Mouse (Mus musculus) liver, embryonic 16.5 days (tissue): ENCODE measurements at regions not wholly inside any gene's neighbourhood (a gene's known extent, or its start where the extent isn't known, plus 50 kb on each side); places are given as distances from the start of the nearest gene placed in this dataset.

Experiments used
- ATAC-seq: fragments of 200-750 bp; cut with Nextera tagmentation; 2 replicates; pipeline ENCODE4 v1.8.0; 2017; ENCODE audit warnings: low read depth, mild to moderate bottlenecking, moderate number of reproducible peaks, moderate library complexity
- H3K27ac ChIP-seq: fragments of 300-500 bp; sonication (generic); 2 replicates; pipeline ENCODE4 v1.5.1; 2014; ENCODE audit warnings: mild to moderate bottlenecking, low read length
- H3K27me3 ChIP-seq: fragments of 300-500 bp; sonication (generic); 2 replicates; pipeline ENCODE4 v1.6.1; 2014; ENCODE audit warnings: low read depth, low read length, mixed read lengths; ENCODE audit not compliant: control insufficient read depth, insufficient read depth
- H3K36me3 ChIP-seq: fragments of 300-500 bp; sonication (generic); 2 replicates; pipeline ENCODE4 v1.6.1; 2014; ENCODE audit warnings: mild to moderate bottlenecking; ENCODE audit not compliant: control insufficient read depth, insufficient read depth
- H3K4me1 ChIP-seq: fragments of 300-500 bp; sonication (generic); 2 replicates; pipeline ENCODE4 v1.6.1; 2014; ENCODE audit warnings: low read depth, low read length, mixed read lengths; ENCODE audit not compliant: control insufficient read depth
- H3K4me2 ChIP-seq: fragments of 300-500 bp; sonication (generic); 2 replicates; pipeline ENCODE4 v1.6.1; 2014; ENCODE audit warnings: low read depth, low read length, mixed read lengths
- H3K4me3 ChIP-seq: fragments of 300-500 bp; sonication (generic); 2 replicates; pipeline ENCODE4 v1.5.1; 2014; ENCODE audit warnings: low read depth, mild to moderate bottlenecking, low read length
- H3K9ac ChIP-seq: fragments of 300-500 bp; sonication (generic); 2 replicates; pipeline ENCODE4 v1.6.1; 2014; ENCODE audit warnings: low read depth, low read length
- H3K9me3 ChIP-seq: fragments of 300-500 bp; sonication (generic); replicated peaks from 2 replicates; pipeline ENCODE4 v1.6.1; 2016; ENCODE audit warnings: low read length; ENCODE audit not compliant: control insufficient read depth
- WGBS: fragments of 180-500 bp; shearing (Covaris S2); extraction: QIAGEN DNeasy Blood & Tissue Kit; methylation state at CpG from one replicate; pipeline ENCODE4 v1.1.7; 2014; ENCODE audit not compliant: insufficient replicate concordance; 5-methylcytosine and 5-hydroxymethylcytosine counted together

- H3K4me1 ChIP-seq, result no peaks in the 10 kb centered on the region; the same call in 1 of the 2 replicates
- 40% methylated on average over 3 of the region's 3 CpGs for WGBS
- no peaks in the 10 kb centered on the region for H3K36me3 ChIP-seq
- no peak overlapping the region for H3K27ac ChIP-seq
- H3K9ac ChIP-seq, result no peak overlapping the region
- no peak overlapping the region for H3K4me3 ChIP-seq
- no peak for ATAC-seq
- H3K9me3 ChIP-seq, result no peaks in the 10 kb centered on the region
- no peaks in the 10 kb centered on the region for H3K27me3 ChIP-seq
- H3K4me2 ChIP-seq, result no peak overlapping the region
Observed at GRCm38 (mm10) chr17:84010492-84011060, 162.8 kb upstream of the Haao start.

DNA sequence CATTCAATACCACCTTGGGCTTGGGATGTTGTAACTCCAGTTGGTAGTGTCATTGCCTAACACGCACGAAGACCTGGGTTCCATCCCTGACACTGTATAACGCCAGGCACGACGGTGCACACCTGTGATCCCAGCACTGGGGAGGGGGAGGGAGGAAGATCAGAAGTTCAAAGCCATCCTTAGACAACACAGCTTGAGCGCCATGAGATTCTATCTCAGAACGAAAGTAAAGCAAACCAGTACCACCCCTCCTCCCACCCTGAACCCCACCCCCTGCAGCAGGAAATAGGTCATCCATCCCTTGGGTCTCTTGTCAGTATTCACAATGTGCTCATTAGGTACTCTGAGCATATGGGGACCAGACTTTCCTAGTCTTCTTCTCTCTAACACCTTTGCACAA is 162.2 kb upstream of the Haao start:
- 76% methylated on average over 7 of the region's 7 CpGs for WGBS
- Histone ChIP-seq H3K9ac (no peak overlapping the region), H3K27me3 (no peaks in the 10 kb centered on the region), H3K9me3 (no peaks in the 10 kb centered on the region), H3K4me3 (no peak overlapping the region), H3K4me2 (no peak overlapping the region), H3K4me1 (no peaks in the 10 kb centered on the region; the same call in 1 of the 2 replicates), H3K27ac (no peak overlapping the region), H3K36me3 (no peaks in the 10 kb centered on the region)
- ATAC-seq, result no peak

GRCm38 (mm10) chr17:84009194-84009593 is 161.4 kb upstream of the Haao start:
- Histone ChIP-seq H3K4me2 (no peak overlapping the region), H3K4me1 (no peaks in the 10 kb centered on the region; the same call in none of the 2 replicates), H3K27me3 (no peaks in the 10 kb centered on the region), H3K9ac (no peak overlapping the region), H3K27ac (no peak overlapping the region), H3K36me3 (no peaks in the 10 kb centered on the region), H3K9me3 (no peaks in the 10 kb centered on the region), H3K4me3 (no peak overlapping the region)
- no peak for ATAC-seq
- 77% methylated on average over 8 of the region's 8 CpGs for WGBS

- H3K27ac ChIP-seq, result no peak overlapping the region
- ATAC-seq, result no peak
Observed at GRCm38 (mm10) chr17:84008682-84009052, 160.9 kb upstream of the Haao start.

DNA sequence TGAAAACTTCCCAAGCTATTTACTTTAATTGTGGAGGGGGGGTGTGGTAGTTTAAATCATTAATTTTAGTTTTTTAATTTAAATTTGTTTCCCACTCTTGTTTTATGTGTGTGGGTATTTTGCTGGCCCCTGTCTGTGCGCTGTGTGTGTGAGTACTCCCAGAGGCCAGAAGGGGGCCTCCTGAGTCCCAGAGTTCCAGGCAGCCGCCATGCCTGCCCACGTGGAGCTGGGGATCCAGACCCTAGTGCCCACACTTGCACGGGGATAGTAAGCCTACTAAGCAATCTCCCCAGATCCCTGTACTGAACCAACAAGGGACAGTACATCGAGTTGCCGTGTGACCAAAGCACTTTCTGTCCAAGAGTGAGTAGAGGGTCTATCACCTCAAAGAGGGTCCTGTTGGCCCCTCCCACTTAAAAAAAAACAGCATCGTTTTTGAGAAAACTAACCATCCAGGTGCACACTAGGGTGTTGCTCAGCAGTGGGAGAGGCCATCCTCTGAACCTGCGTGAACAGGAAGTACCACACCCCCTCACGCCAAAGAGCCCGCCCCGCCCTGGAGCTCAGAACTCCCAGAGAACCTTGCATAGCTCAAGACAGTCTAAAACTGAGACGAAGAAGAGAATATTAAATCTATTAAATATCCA is 160.4 kb upstream of the Haao start:
- no peak for ATAC-seq
- no peak overlapping the region for H3K4me2 ChIP-seq
- H3K4me3 ChIP-seq, result no peak overlapping the region
- no peaks in the 10 kb centered on the region; the same call in none of the 2 replicates for H3K4me1 ChIP-seq
- H3K9ac ChIP-seq, result no peak overlapping the region
- no peak overlapping the region for H3K27ac ChIP-seq
- 52% methylated on average over 12 of the region's 12 CpGs for WGBS
- H3K9me3 ChIP-seq, result no peaks in the 10 kb centered on the region
- no peaks in the 10 kb centered on the region for H3K27me3 ChIP-seq
- H3K36me3 ChIP-seq, result no peaks in the 10 kb centered on the region

More at GRCm38 (mm10) chr17:84008682-84009052, 160.9 kb upstream of the Haao start:
- Histone ChIP-seq H3K9me3 (no peaks in the 10 kb centered on the region), H3K36me3 (no peaks in the 10 kb centered on the region), H3K4me2 (no peak overlapping the region), H3K4me1 (no peaks in the 10 kb centered on the region; the same call in none of the 2 replicates), H3K27me3 (no peaks in the 10 kb centered on the region), H3K9ac (no peak overlapping the region), H3K4me3 (no peak overlapping the region)
- WGBS, result 58% methylated on average over 7 of the region's 7 CpGs

DNA sequence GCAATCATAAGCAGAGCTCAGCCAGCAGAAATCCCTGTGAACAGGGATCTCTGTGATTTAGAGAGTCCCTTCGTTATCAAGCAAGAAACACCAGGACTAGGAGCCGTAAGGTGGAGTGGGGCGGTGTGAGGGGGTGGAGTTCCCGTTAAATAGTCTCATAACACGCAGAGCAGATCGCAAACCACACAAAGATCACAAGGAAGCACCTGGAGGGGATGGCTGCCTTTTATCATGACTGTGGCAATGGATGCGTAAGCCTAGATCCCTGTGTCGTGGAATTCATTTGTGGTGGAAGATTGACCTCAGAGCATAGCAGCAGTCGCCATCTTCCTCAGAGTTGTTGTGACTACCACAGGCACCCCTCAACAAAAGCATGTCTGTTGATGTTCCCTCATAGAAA is 159.0 kb upstream of the Haao start:
- 27% methylated on average over 9 of the region's 9 CpGs for WGBS

GRCm38 (mm10) chr17:84004237-84004636 is 156.5 kb upstream of the Haao start:
- ATAC-seq, result no peak
- H3K36me3 ChIP-seq, result no peaks in the 10 kb centered on the region
- no peaks in the 10 kb centered on the region; the same call in none of the 2 replicates for H3K4me1 ChIP-seq
- no peaks in the 10 kb centered on the region for H3K9me3 ChIP-seq
- H3K27ac ChIP-seq, result 0 out of 2 replicates have a peak overlapping the region, but pooled peaks have one; percentile 26
- H3K4me3 ChIP-seq, result no peak overlapping the region
- no peak overlapping the region for H3K4me2 ChIP-seq
- WGBS, result 32% methylated on average over 6 of the region's 6 CpGs
- no peak overlapping the region for H3K9ac ChIP-seq
- H3K27me3 ChIP-seq, result no peaks in the 10 kb centered on the region

More for the DNA sequence above, 159.0 kb upstream of the Haao start:
- Histone ChIP-seq H3K4me1 (no peaks in the 10 kb centered on the region; the same call in none of the 2 replicates), H3K9ac (no peak overlapping the region), H3K4me2 (no peak overlapping the region), H3K9me3 (no peaks in the 10 kb centered on the region), H3K27me3 (no peaks in the 10 kb centered on the region), H3K4me3 (no peak overlapping the region), H3K36me3 (no peaks in the 10 kb centered on the region), H3K27ac (no peak overlapping the region)
- ATAC-seq, result no peak

DNA sequence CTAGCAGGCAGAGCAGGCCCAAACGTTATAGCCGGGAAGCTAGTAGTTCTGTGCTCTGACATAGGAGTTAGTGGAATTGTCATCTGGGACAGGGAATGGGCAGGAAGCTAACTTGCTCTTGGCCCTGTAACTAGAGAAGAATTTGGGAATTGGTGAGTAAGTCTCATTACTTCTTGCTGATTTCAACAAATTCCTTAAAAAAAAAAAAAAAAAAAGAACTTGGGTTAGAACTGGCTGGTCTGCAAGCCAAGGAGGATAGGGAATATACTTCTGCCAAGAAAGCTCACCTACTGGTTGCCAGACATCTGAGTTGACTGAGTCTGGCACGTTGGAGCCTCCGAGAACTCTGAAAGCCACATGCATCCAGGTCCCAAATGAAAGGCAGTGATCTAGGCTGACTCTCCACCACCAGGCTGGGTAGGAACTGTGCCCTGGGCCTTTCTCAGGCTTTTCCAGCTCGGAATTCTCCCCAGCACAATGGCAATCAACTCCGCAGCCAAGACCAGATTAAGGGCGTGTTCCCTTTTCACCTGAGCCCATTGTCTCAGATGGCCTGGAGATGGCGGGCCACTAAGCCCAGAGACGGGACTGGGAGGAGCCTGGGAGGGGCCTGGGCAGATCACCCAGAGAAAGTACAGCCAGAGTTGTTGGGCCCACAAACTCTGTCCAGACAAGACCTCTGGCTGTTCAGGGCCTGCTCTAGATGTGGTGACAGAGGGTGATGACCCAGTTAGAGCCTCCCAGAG is 155.9 kb upstream of the Haao start:
- Histone ChIP-seq H3K27ac (0 out of 2 replicates have a peak overlapping the region, but pooled peaks have one; percentile 26), H3K9ac (no peak overlapping the region), H3K4me3 (no peak overlapping the region), H3K27me3 (no peaks in the 10 kb centered on the region), H3K9me3 (no peaks in the 10 kb centered on the region), H3K4me1 (no peaks in the 10 kb centered on the region; the same call in none of the 2 replicates), H3K4me2 (no peak overlapping the region), H3K36me3 (no peaks in the 10 kb centered on the region)
- no peak for ATAC-seq
- 45% methylated on average over 9 of the region's 9 CpGs for WGBS

- Histone ChIP-seq H3K36me3 (no peaks in the 10 kb centered on the region), H3K4me2 (no peak overlapping the region), H3K4me3 (no peak overlapping the region), H3K9me3 (no peaks in the 10 kb centered on the region), H3K27me3 (no peaks in the 10 kb centered on the region), H3K9ac (no peak overlapping the region), H3K4me1 (peaks cover 5% of the 10 kb centered on the region), H3K27ac (no peak overlapping the region)
- 62% methylated on average over 6 of the region's 6 CpGs for WGBS
- no peak for ATAC-seq
Observed at GRCm38 (mm10) chr17:84002939-84003338, 155.2 kb upstream of the Haao start.
